Mouse (Mus musculus) lung, embryonic 14.5 days (tissue): ENCODE results near the gene Col4a3. TPM values are rescaled to one million over a fixed set of nuclear protein-coding genes. Genes with fewer than 3 reads are reported as not detected.

Experiments used
- ATAC-seq: fragments of 200-750 bp; cut with Nextera tagmentation; 2 replicates; pipeline ENCODE4 v1.8.0; 2017; ENCODE audit warnings: mild to moderate bottlenecking, moderate TSS enrichment, moderate library complexity; ENCODE audit not compliant: insufficient read depth
- DNase-seq: peaks from one replicate; pipeline ENCODE4 v3.0.0-alpha.2; 2015
- H3K27ac ChIP-seq: fragments of 300-500 bp; sonication (generic); 2 replicates; pipeline ENCODE4 v1.5.1; 2014; ENCODE audit warnings: low read depth, mild to moderate bottlenecking, moderate library complexity
- H3K27me3 ChIP-seq: fragments of 300-500 bp; sonication (generic); 2 replicates; pipeline ENCODE4 v1.6.1; 2014; ENCODE audit warnings: low read length, control low read depth; ENCODE audit not compliant: insufficient read depth
- H3K36me3 ChIP-seq: fragments of 300-500 bp; sonication (generic); 2 replicates; pipeline ENCODE4 v1.6.1; 2014; ENCODE audit warnings: control low read depth; ENCODE audit not compliant: insufficient read depth
- H3K4me1 ChIP-seq: fragments of 300-500 bp; sonication (generic); 2 replicates; pipeline ENCODE4 v1.6.1; 2014; ENCODE audit warnings: antibody characterized with exemption, control low read depth; ENCODE audit not compliant: insufficient read depth
- H3K4me2 ChIP-seq: fragments of 300-500 bp; sonication (generic); 2 replicates; pipeline ENCODE4 v1.6.1; 2014; ENCODE audit warnings: mild to moderate bottlenecking
- H3K4me3 ChIP-seq: fragments of 300-500 bp; sonication (generic); 2 replicates; pipeline ENCODE4 v1.5.1; 2014; ENCODE audit warnings: low read depth, low read length
- H3K9ac ChIP-seq: fragments of 300-500 bp; sonication (generic); 2 replicates; pipeline ENCODE4 v1.6.1; 2014
- H3K9me3 ChIP-seq: fragments of 300-500 bp; sonication (generic); 2 replicates; pipeline ENCODE4 v1.6.1; 2016; ENCODE audit warnings: low read depth, low read length, control low read depth
- CTCF ChIP-seq: IDR thresholded peaks from 2 replicates; pipeline ENCODE4 v1.5.1; 2016; ENCODE audit warnings: antibody characterized with exemption, low read depth
- WGBS: fragments of 180-500 bp; shearing (Covaris S2); extraction: QIAGEN DNeasy Blood & Tissue Kit; methylation state at CpG from one replicate; pipeline ENCODE4 v1.1.7; 2014; 5-methylcytosine and 5-hydroxymethylcytosine counted together
- polyA plus RNA-seq: library from polyadenylated mRNA; unstranded; fragments of >200 nt; fragmentation: Nextera tagmentation; extraction: Ambion mirVana; gene quantifications from 2 replicates; pipeline ENCODE4 v1.2.1, GENCODE M21; 2014

Col4a3 gene
- polyA plus RNA-seq, 1 experiment from 2014 or later: 3.8 TPM

- ATAC-seq (no peak), DNase-seq (no peak)
- Histone ChIP-seq H3K4me1 (no peaks in the 10 kb centered on the region), H3K4me2 (no peak within 1 kb of the TSS), H3K27me3 (no peaks in the 10 kb centered on the region), H3K9me3 (no peaks in the 10 kb centered on the region), H3K9ac (no peak within 1 kb of the TSS), H3K4me3 (no peak within 1 kb of the TSS), H3K27ac (no peak within 1 kb of the TSS), H3K36me3 (no peaks in the 10 kb centered on the region)
- WGBS: 39% methylated on average over 5 of the region's 5 CpGs
- no peak for TF ChIP-seq CTCF
Measured at GRCm38 (mm10) chr1:82768269-82768668, 181.5 kb downstream of the Col4a3 start, which contains the start of gene Tm4sf20. Gene Tm4sf20, minus strand, starts transcription at chr1:82768461.

GRCm38 (mm10) chr1:82771022-82771586 is 184.4 kb downstream of the Col4a3 start, which contains the start of gene Gm47791:
Gene Gm47791, minus strand, starts transcription at chr1:82771243.
- WGBS: 84% methylated on average over 15 of the region's 15 CpGs
- no peaks in the 10 kb centered on the region for H3K9me3 ChIP-seq
- H3K36me3 ChIP-seq: no peaks in the 10 kb centered on the region
- no peaks in the 10 kb centered on the region for H3K4me1 ChIP-seq
- DNase-seq (no peak), ATAC-seq (no peak)
- H3K4me3 ChIP-seq: no peak within 1 kb of the TSS
- H3K27ac ChIP-seq: no peak within 1 kb of the TSS
- H3K4me2 ChIP-seq: no peak within 1 kb of the TSS
- TF ChIP-seq CTCF: no peak
- no peaks in the 10 kb centered on the region for H3K27me3 ChIP-seq
- H3K9ac ChIP-seq: no peak within 1 kb of the TSS

Other genes with a start within 250 kb of the Col4a3 start
- 8.0 and 8.4 TPM in 2 replicates for gene Col4a4, start 72 bp upstream of the Col4a3 start, polyA plus RNA-seq
- gene Mff, start 138.0 kb downstream of the Col4a3 start, polyA plus RNA-seq: 214 and 224 TPM in 2 replicates
- not detected in 2 replicates for gene Tm4sf20, start 181.5 kb downstream of the Col4a3 start, polyA plus RNA-seq
- not detected in 2 replicates for gene Gm47791, start 184.3 kb downstream of the Col4a3 start, polyA plus RNA-seq